Mouse (Mus musculus): ENCODE data around the gene Srsf9. TPM values are rescaled to one million over a fixed set of nuclear protein-coding genes. Genes with fewer than 3 reads are reported as not detected.
A peak's percentile ranks its signal among the peaks of the same experiment; 100 is the strongest.

The Srsf9 gene
- polyA plus RNA-seq, 1 experiment from 2014 or later, result 218 TPM

- Histone ChIP-seq H3K4me1 (ENCODE audit: control insufficient read depth, insufficient read depth, low read length) (peaks cover 11% of the 10 kb centered on the region), H3K4me3 (ENCODE audit: low read depth, low read length) (peak overlapping the region; percentile 75), H3K27ac (ENCODE audit: low read length) (no peak overlapping the region), H3K9me3 (ENCODE audit: control insufficient read depth, low read depth, low read length) (no peaks in the 10 kb centered on the region), H3K36me3 (ENCODE audit: control insufficient read depth, insufficient read depth, low read length) (peaks cover 30% of the 10 kb centered on the region), H3K9ac (replicated peaks; ENCODE audit: low read depth, low read length) (peak overlapping the region; percentile 84), H3K27me3 (ENCODE audit: control insufficient read depth, insufficient read depth, low read length) (no peaks in the 10 kb centered on the region), H3K4me2 (replicated peaks; ENCODE audit: low read depth, low read length) (peak overlapping the region; percentile 67)
- WGBS, result 21% methylated on average over 7 of the region's 7 CpGs
- ATAC-seq (ENCODE audit: insufficient number of reproducible peaks, insufficient read depth, low FRiP score, low read depth), result no peak
Measured at GRCm38 (mm10) chr5:115340007-115340406, 13.0 kb downstream of the Srsf9 start.

- peak within 1 kb of the TSS; percentile 84 for H3K9ac ChIP-seq (replicated peaks; ENCODE audit: low read depth, low read length)
- peak; percentile 89 for ATAC-seq (ENCODE audit: insufficient number of reproducible peaks, insufficient read depth, low FRiP score, low read depth)
- H3K27ac ChIP-seq (ENCODE audit: low read length), result peak within 1 kb of the TSS; percentile 70
- H3K4me3 ChIP-seq (ENCODE audit: low read depth, low read length), result peak within 1 kb of the TSS; percentile 75
- peaks cover 11% of the 10 kb centered on the region for H3K4me1 ChIP-seq (ENCODE audit: control insufficient read depth, insufficient read depth, low read length)
- H3K4me2 ChIP-seq (replicated peaks; ENCODE audit: low read depth, low read length), result peak within 1 kb of the TSS; percentile 67
- H3K27me3 ChIP-seq (ENCODE audit: control insufficient read depth, insufficient read depth, low read length), result no peaks in the 10 kb centered on the region
- peaks cover 33% of the 10 kb centered on the region for H3K36me3 ChIP-seq (ENCODE audit: control insufficient read depth, insufficient read depth, low read length)
- under 1% methylated on average over 62 of the region's 62 CpGs for WGBS
- no peaks in the 10 kb centered on the region for H3K9me3 ChIP-seq (ENCODE audit: control insufficient read depth, low read depth, low read length)
Measured at GRCm38 (mm10) chr5:115340577-115341313, 13.8 kb downstream of the Srsf9 start, which contains the start of the genes Gatc and Triap1. Gene Gatc (minus strand): TSS chr5:115341178. Gene Triap1 (plus strand): TSS chr5:115341225.

- Histone ChIP-seq H3K4me2 (replicated peaks; ENCODE audit: low read depth, low read length) (peak overlapping the region; percentile 67), H3K27me3 (ENCODE audit: control insufficient read depth, insufficient read depth, low read length) (no peaks in the 10 kb centered on the region), H3K9ac (replicated peaks; ENCODE audit: low read depth, low read length) (peak overlapping the region; percentile 84), H3K4me3 (ENCODE audit: low read depth, low read length) (peak overlapping the region; percentile 75), H3K4me1 (ENCODE audit: control insufficient read depth, insufficient read depth, low read length) (peaks cover 11% of the 10 kb centered on the region), H3K36me3 (ENCODE audit: control insufficient read depth, insufficient read depth, low read length) (peaks cover 32% of the 10 kb centered on the region), H3K9me3 (ENCODE audit: control insufficient read depth, low read depth, low read length) (no peaks in the 10 kb centered on the region), H3K27ac (ENCODE audit: low read length) (0 out of 2 replicates have a peak overlapping the region, but pooled peaks have one; percentile 39)
- ATAC-seq (ENCODE audit: insufficient number of reproducible peaks, insufficient read depth, low FRiP score, low read depth), result no peak; the same call in 1 of the 2 replicates
- 11% methylated on average over 36 of the region's 36 CpGs for WGBS
Measured at GRCm38 (mm10) chr5:115341314-115342165, 14.6 kb downstream of the Srsf9 start.

GRCm38 (mm10) chr5:115347564-115347963 is 20.6 kb downstream of the Srsf9 start:
- H3K27me3 ChIP-seq (ENCODE audit: control insufficient read depth, insufficient read depth, low read length), result no peaks in the 10 kb centered on the region
- peaks cover 7% of the 10 kb centered on the region for H3K4me1 ChIP-seq (ENCODE audit: control insufficient read depth, insufficient read depth, low read length)
- 5% methylated on average over 5 of the region's 5 CpGs for WGBS
- peak overlapping the region; percentile 72 for H3K4me2 ChIP-seq (replicated peaks; ENCODE audit: low read depth, low read length)
- H3K36me3 ChIP-seq (ENCODE audit: control insufficient read depth, insufficient read depth, low read length), result peaks cover 35% of the 10 kb centered on the region
- no peak for ATAC-seq (ENCODE audit: insufficient number of reproducible peaks, insufficient read depth, low FRiP score, low read depth)
- H3K9ac ChIP-seq (replicated peaks; ENCODE audit: low read depth, low read length), result no peak overlapping the region
- no peak overlapping the region for H3K27ac ChIP-seq (ENCODE audit: low read length)
- peak overlapping the region; percentile 91 for H3K4me3 ChIP-seq (ENCODE audit: low read depth, low read length)
- H3K9me3 ChIP-seq (ENCODE audit: control insufficient read depth, low read depth, low read length), result no peaks in the 10 kb centered on the region

GRCm38 (mm10) chr5:115348546-115349224 is 21.7 kb downstream of the Srsf9 start, which contains the start of gene Cox6a1:
Gene Cox6a1 (minus strand): TSS chr5:115348981.
- no peaks in the 10 kb centered on the region for H3K9me3 ChIP-seq (ENCODE audit: control insufficient read depth, low read depth, low read length)
- peaks cover 7% of the 10 kb centered on the region for H3K4me1 ChIP-seq (ENCODE audit: control insufficient read depth, insufficient read depth, low read length)
- peak; percentile 96 for ATAC-seq (ENCODE audit: insufficient number of reproducible peaks, insufficient read depth, low FRiP score, low read depth)
- peak within 1 kb of the TSS; percentile 45; the same call in 1 of the 2 replicates for H3K27ac ChIP-seq (ENCODE audit: low read length)
- peak within 1 kb of the TSS; percentile 72 for H3K4me2 ChIP-seq (replicated peaks; ENCODE audit: low read depth, low read length)
- H3K36me3 ChIP-seq (ENCODE audit: control insufficient read depth, insufficient read depth, low read length), result peaks cover 29% of the 10 kb centered on the region
- WGBS, result under 1% methylated on average over 74 of the region's 74 CpGs
- H3K4me3 ChIP-seq (ENCODE audit: low read depth, low read length), result peak within 1 kb of the TSS; percentile 91
- no peaks in the 10 kb centered on the region for H3K27me3 ChIP-seq (ENCODE audit: control insufficient read depth, insufficient read depth, low read length)
- peak within 1 kb of the TSS; percentile 71 for H3K9ac ChIP-seq (replicated peaks; ENCODE audit: low read depth, low read length)

GRCm38 (mm10) chr5:115349225-115349555 is 22.2 kb downstream of the Srsf9 start:
- H3K27ac ChIP-seq (ENCODE audit: low read length), result peak overlapping the region; percentile 45; the same call in 1 of the 2 replicates
- H3K4me1 ChIP-seq (ENCODE audit: control insufficient read depth, insufficient read depth, low read length), result peaks cover 7% of the 10 kb centered on the region
- H3K4me2 ChIP-seq (replicated peaks; ENCODE audit: low read depth, low read length), result peak overlapping the region; percentile 56
- H3K27me3 ChIP-seq (ENCODE audit: control insufficient read depth, insufficient read depth, low read length), result no peaks in the 10 kb centered on the region
- peak overlapping the region; percentile 91 for H3K4me3 ChIP-seq (ENCODE audit: low read depth, low read length)
- no peaks in the 10 kb centered on the region for H3K9me3 ChIP-seq (ENCODE audit: control insufficient read depth, low read depth, low read length)
- ATAC-seq (ENCODE audit: insufficient number of reproducible peaks, insufficient read depth, low FRiP score, low read depth), result peak; percentile 44; the same call in 1 of the 2 replicates
- peak overlapping the region; percentile 37 for H3K9ac ChIP-seq (replicated peaks; ENCODE audit: low read depth, low read length)
- WGBS, result under 1% methylated on average over 18 of the region's 18 CpGs
- H3K36me3 ChIP-seq (ENCODE audit: control insufficient read depth, insufficient read depth, low read length), result peaks cover 24% of the 10 kb centered on the region

- 77% methylated on average over 5 of the region's 5 CpGs for WGBS
- ATAC-seq (ENCODE audit: insufficient number of reproducible peaks, insufficient read depth, low FRiP score, low read depth), result no peak
- Histone ChIP-seq H3K4me1 (ENCODE audit: control insufficient read depth, insufficient read depth, low read length) (peaks cover 7% of the 10 kb centered on the region), H3K9me3 (ENCODE audit: control insufficient read depth, low read depth, low read length) (no peaks in the 10 kb centered on the region), H3K4me2 (replicated peaks; ENCODE audit: low read depth, low read length) (no peak overlapping the region), H3K27ac (ENCODE audit: low read length) (no peak overlapping the region), H3K9ac (replicated peaks; ENCODE audit: low read depth, low read length) (no peak overlapping the region), H3K4me3 (ENCODE audit: low read depth, low read length) (no peak overlapping the region), H3K36me3 (ENCODE audit: control insufficient read depth, insufficient read depth, low read length) (peaks cover 4% of the 10 kb centered on the region; the same call in 1 of the 2 replicates), H3K27me3 (ENCODE audit: control insufficient read depth, insufficient read depth, low read length) (no peaks in the 10 kb centered on the region)
Measured at GRCm38 (mm10) chr5:115351348-115351747, 24.4 kb downstream of the Srsf9 start.

GRCm38 (mm10) chr5:115355070-115355469 is 28.1 kb downstream of the Srsf9 start:
- WGBS, result 38% methylated on average over 13 of the region's 13 CpGs
- Histone ChIP-seq H3K9me3 (ENCODE audit: control insufficient read depth, low read depth, low read length) (no peaks in the 10 kb centered on the region), H3K36me3 (ENCODE audit: control insufficient read depth, insufficient read depth, low read length) (no peaks in the 10 kb centered on the region), H3K9ac (replicated peaks; ENCODE audit: low read depth, low read length) (no peak overlapping the region), H3K4me2 (replicated peaks; ENCODE audit: low read depth, low read length) (no peak overlapping the region), H3K27me3 (ENCODE audit: control insufficient read depth, insufficient read depth, low read length) (no peaks in the 10 kb centered on the region), H3K27ac (ENCODE audit: low read length) (no peak overlapping the region), H3K4me3 (ENCODE audit: low read depth, low read length) (no peak overlapping the region), H3K4me1 (ENCODE audit: control insufficient read depth, insufficient read depth, low read length) (no peaks in the 10 kb centered on the region)
- ATAC-seq (ENCODE audit: insufficient number of reproducible peaks, insufficient read depth, low FRiP score, low read depth), result no peak
